Mouse (Mus musculus) embryo, embryonic 10.5 days (tissue): ENCODE data around the gene Podn.

Source experiments
- DNase-seq: peaks from one replicate; pipeline ENCODE4 v3.0.0-alpha.2; 2015; ENCODE audit warnings: low spot score

Gene Podn

GRCm38 (mm10) chr4:108077224-108077955, 18.9 kb downstream of the Podn start:
- DNase-seq: no peak

- DNase-seq: no peak
Measured at GRCm38 (mm10) chr4:108074204-108074823, 21.9 kb downstream of the Podn start.

- no peak for DNase-seq
Measured at GRCm38 (mm10) chr4:108072086-108072485, 24.2 kb downstream of the Podn start.

- DNase-seq: peak; percentile 96
Measured at GRCm38 (mm10) chr4:108071235-108071901, 24.9 kb downstream of the Podn start.

- peak; percentile 28 for DNase-seq
Measured at GRCm38 (mm10) chr4:108070723-108071122, 25.5 kb downstream of the Podn start.

GRCm38 (mm10) chr4:108070286-108070685, 26.0 kb downstream of the Podn start:
- no peak for DNase-seq

- no peak for DNase-seq
Measured at GRCm38 (mm10) chr4:108068081-108068480, 28.2 kb downstream of the Podn start.

- DNase-seq: no peak
Measured at GRCm38 (mm10) chr4:108067261-108067660, 29.0 kb downstream of the Podn start.

- DNase-seq: no peak
Measured at GRCm38 (mm10) chr4:108066569-108066968, 29.7 kb downstream of the Podn start.

GRCm38 (mm10) chr4:108065176-108065844, 30.9 kb downstream of the Podn start:
- DNase-seq: no peak

- no peak for DNase-seq
Measured at GRCm38 (mm10) chr4:108063616-108064015, 32.6 kb downstream of the Podn start.

GRCm38 (mm10) chr4:108062524-108062923, 33.7 kb downstream of the Podn start:
- DNase-seq: no peak

GRCm38 (mm10) chr4:108060774-108061173, 35.5 kb downstream of the Podn start:
- DNase-seq: no peak

GRCm38 (mm10) chr4:108059601-108060379, 36.5 kb downstream of the Podn start:
- no peak for DNase-seq

- no peak for DNase-seq
Measured at GRCm38 (mm10) chr4:108058166-108058565, 38.1 kb downstream of the Podn start.

GRCm38 (mm10) chr4:108057247-108057646, 39.0 kb downstream of the Podn start:
- DNase-seq: no peak

GRCm38 (mm10) chr4:108055873-108056272, 40.4 kb downstream of the Podn start:
- no peak for DNase-seq

GRCm38 (mm10) chr4:108052673-108053072, 43.6 kb downstream of the Podn start:
- no peak for DNase-seq

GRCm38 (mm10) chr4:108051687-108052274, 44.5 kb downstream of the Podn start:
- no peak for DNase-seq

- no peak for DNase-seq
Measured at GRCm38 (mm10) chr4:108046136-108046535, 50.1 kb downstream of the Podn start.
